Mouse (Mus musculus): ENCODE data around the gene Rbp3. TPM values are rescaled to one million over a fixed set of nuclear protein-coding genes. Genes with fewer than 3 reads are reported as not detected.

The Rbp3 gene
- polyA plus RNA-seq, 1 experiment from 2014 or later = 0.10 TPM

GRCm38 (mm10) chr14:33989201-33989600 is 35.4 kb downstream of the Rbp3 start:
- no peak for ATAC-seq (replicated peaks)
- 53% methylated on average over 3 of the region's 3 CpGs for WGBS

GRCm38 (mm10) chr14:33991971-33992370 is 38.2 kb downstream of the Rbp3 start:
- H3K4me2 ChIP-seq = no peak overlapping the region
- no peak overlapping the region for H3K4me3 ChIP-seq
- no peaks in the 10 kb centered on the region for H3K36me3 ChIP-seq (replicated peaks)
- ATAC-seq (replicated peaks) = no peak
- 74% methylated on average over 4 of the region's 4 CpGs for WGBS
- H3K27ac ChIP-seq = no peak overlapping the region
- H3K27me3 ChIP-seq (replicated peaks) = no peaks in the 10 kb centered on the region
- no peaks in the 10 kb centered on the region for H3K4me1 ChIP-seq
- H3K9me3 ChIP-seq = no peaks in the 10 kb centered on the region
- H3K9ac ChIP-seq = no peak overlapping the region

More at GRCm38 (mm10) chr14:33989201-33989600, 35.4 kb downstream of the Rbp3 start:
- H3K9ac ChIP-seq = no peak overlapping the region
- H3K9me3 ChIP-seq = no peaks in the 10 kb centered on the region
- no peak overlapping the region for H3K27ac ChIP-seq
- no peak overlapping the region for H3K4me3 ChIP-seq
- H3K27me3 ChIP-seq (replicated peaks) = no peaks in the 10 kb centered on the region
- H3K4me1 ChIP-seq = no peaks in the 10 kb centered on the region
- no peaks in the 10 kb centered on the region for H3K36me3 ChIP-seq (replicated peaks)
- H3K4me2 ChIP-seq = no peak overlapping the region

- WGBS = 91% methylated on average over 9 of the region's 9 CpGs
- Histone ChIP-seq H3K4me1 (no peaks in the 10 kb centered on the region), H3K4me2 (no peak overlapping the region), H3K9me3 (no peaks in the 10 kb centered on the region), H3K9ac (no peak overlapping the region), H3K27me3 (replicated peaks) (no peaks in the 10 kb centered on the region), H3K4me3 (no peak overlapping the region), H3K36me3 (replicated peaks) (no peaks in the 10 kb centered on the region), H3K27ac (no peak overlapping the region)
- no peak for ATAC-seq (replicated peaks)
Measured at GRCm38 (mm10) chr14:33993051-33993450, 39.2 kb downstream of the Rbp3 start.

- H3K9ac ChIP-seq = no peak overlapping the region
- no peaks in the 10 kb centered on the region for H3K36me3 ChIP-seq (replicated peaks)
- no peaks in the 10 kb centered on the region for H3K27me3 ChIP-seq (replicated peaks)
- H3K4me1 ChIP-seq = no peaks in the 10 kb centered on the region
- ATAC-seq (replicated peaks) = no peak
- no peak overlapping the region for H3K27ac ChIP-seq
- no peak overlapping the region for H3K4me3 ChIP-seq
- H3K4me2 ChIP-seq = no peak overlapping the region
- WGBS = 86% methylated on average over 6 of the region's 6 CpGs
- no peaks in the 10 kb centered on the region for H3K9me3 ChIP-seq
Measured at GRCm38 (mm10) chr14:33993521-33994289, 39.9 kb downstream of the Rbp3 start.

- Histone ChIP-seq H3K9ac (no peak overlapping the region), H3K4me3 (no peak overlapping the region), H3K36me3 (replicated peaks) (no peaks in the 10 kb centered on the region), H3K27me3 (replicated peaks) (no peaks in the 10 kb centered on the region), H3K4me2 (no peak overlapping the region), H3K27ac (no peak overlapping the region), H3K4me1 (no peaks in the 10 kb centered on the region), H3K9me3 (no peaks in the 10 kb centered on the region)
- no peak for ATAC-seq (replicated peaks)
- WGBS = 73% methylated on average over 6 of the region's 6 CpGs
Measured at GRCm38 (mm10) chr14:33997427-33997826, 43.6 kb downstream of the Rbp3 start.

- H3K9me3 ChIP-seq = no peaks in the 10 kb centered on the region
- no peak for ATAC-seq (replicated peaks)
- no peak overlapping the region for H3K9ac ChIP-seq
- H3K4me3 ChIP-seq = no peak overlapping the region
- H3K4me2 ChIP-seq = no peak overlapping the region
- no peaks in the 10 kb centered on the region for H3K36me3 ChIP-seq (replicated peaks)
- no peaks in the 10 kb centered on the region for H3K27me3 ChIP-seq (replicated peaks)
- H3K4me1 ChIP-seq = no peaks in the 10 kb centered on the region
- no peak overlapping the region for H3K27ac ChIP-seq
Measured at GRCm38 (mm10) chr14:34000076-34000475, 46.3 kb downstream of the Rbp3 start.

GRCm38 (mm10) chr14:34001445-34001844 is 47.6 kb downstream of the Rbp3 start:
- no peak overlapping the region for H3K4me3 ChIP-seq
- no peak overlapping the region for H3K9ac ChIP-seq
- ATAC-seq (replicated peaks) = no peak
- no peak overlapping the region for H3K4me2 ChIP-seq
- H3K4me1 ChIP-seq = no peaks in the 10 kb centered on the region
- H3K27ac ChIP-seq = no peak overlapping the region
- H3K27me3 ChIP-seq (replicated peaks) = no peaks in the 10 kb centered on the region
- no peaks in the 10 kb centered on the region for H3K9me3 ChIP-seq
- H3K36me3 ChIP-seq (replicated peaks) = no peaks in the 10 kb centered on the region

- Histone ChIP-seq H3K4me3 (no peak overlapping the region), H3K27ac (no peak overlapping the region), H3K4me1 (no peaks in the 10 kb centered on the region), H3K36me3 (replicated peaks) (no peaks in the 10 kb centered on the region), H3K9me3 (no peaks in the 10 kb centered on the region), H3K4me2 (no peak overlapping the region), H3K27me3 (replicated peaks) (no peaks in the 10 kb centered on the region), H3K9ac (no peak overlapping the region)
- 96% methylated on average over 5 of the region's 5 CpGs for WGBS
- no peak for ATAC-seq (replicated peaks)
Measured at GRCm38 (mm10) chr14:34002358-34002757, 48.6 kb downstream of the Rbp3 start.

Other genes starting within 250 kb of the Rbp3 start
- gene Gdf10, start 30.4 kb upstream of the Rbp3 start, polyA plus RNA-seq (2015; fragmentation: Nextera tagmentation; extraction: Ambion mirVana) = 4.3 and 5.2 TPM in 2 replicates
- gene Gdf2, start 13.0 kb upstream of the Rbp3 start, polyA plus RNA-seq (2015; fragmentation: Nextera tagmentation; extraction: Ambion mirVana) = not detected in 2 replicates
- 1.3 and 1.5 TPM in 2 replicates for gene Zfp488, start 24.8 kb downstream of the Rbp3 start, polyA plus RNA-seq (2015; fragmentation: Nextera tagmentation; extraction: Ambion mirVana)
- not detected in 2 replicates for gene Gm30083, start 61.2 kb downstream of the Rbp3 start, polyA plus RNA-seq (2015; fragmentation: Nextera tagmentation; extraction: Ambion mirVana)
- not detected in 2 replicates for gene Gm5460, start 62.8 kb downstream of the Rbp3 start, polyA plus RNA-seq (2015; fragmentation: Nextera tagmentation; extraction: Ambion mirVana)
- gene Antxrl, start 98.7 kb downstream of the Rbp3 start, polyA plus RNA-seq (2015; fragmentation: Nextera tagmentation; extraction: Ambion mirVana) = not detected in 2 replicates
- 0.13 TPM in 1 of 2 replicates, not detected in the other for gene Anxa8, start 132.0 kb downstream of the Rbp3 start, polyA plus RNA-seq (2015; fragmentation: Nextera tagmentation; extraction: Ambion mirVana)
- gene A630023A22Rik, start 148.8 kb downstream of the Rbp3 start, polyA plus RNA-seq (2015; fragmentation: Nextera tagmentation; extraction: Ambion mirVana) = not detected in 2 replicates
- 0.15 and 0.17 TPM in 2 replicates for gene Npy4r, start 198.5 kb downstream of the Rbp3 start, polyA plus RNA-seq (2015; fragmentation: Nextera tagmentation; extraction: Ambion mirVana)
- gene Gprin2, start 247.7 kb downstream of the Rbp3 start, polyA plus RNA-seq (2015; fragmentation: Nextera tagmentation; extraction: Ambion mirVana) = 9.2 and 9.7 TPM in 2 replicates